Mouse (Mus musculus) liver, embryonic 14.5 days (tissue): Measurements from ENCODE around the gene Ifngr2. TPM values are rescaled to one million over a fixed set of nuclear protein-coding genes. Genes with fewer than 3 reads are reported as not detected.
A peak's percentile ranks its signal among the peaks of the same experiment; 100 is the strongest.

Source experiments
- ATAC-seq: fragments of 200-750 bp; cut with Nextera tagmentation; 2 replicates; pipeline ENCODE4 v1.8.0; 2017; ENCODE audit warnings: moderate number of reproducible peaks, mild to moderate bottlenecking, moderate library complexity; ENCODE audit not compliant: insufficient read depth
- DNase-seq, 3 experiments: peaks; one replicate each; pipeline ENCODE4 v3.0.0-alpha.2; 2012 to 2013; ENCODE audit warnings: low read depth in 3 of 3, low spot score in 3 of 3
- H3K27ac ChIP-seq: fragments of 300-500 bp; sonication (generic); 2 replicates; pipeline ENCODE4 v1.5.1; 2014; ENCODE audit warnings: moderate library complexity, mild to moderate bottlenecking, control low read depth, inconsistent platforms
- H3K27me3 ChIP-seq: fragments of 300-500 bp; sonication (generic); 2 replicates; pipeline ENCODE4 v1.6.1; 2014; ENCODE audit warnings: mild to moderate bottlenecking, low read length, moderate library complexity; ENCODE audit not compliant: control insufficient read depth, insufficient read depth
- H3K36me3 ChIP-seq: fragments of 300-500 bp; sonication (generic); replicated peaks from 2 replicates; pipeline ENCODE4 v1.6.1; 2014; ENCODE audit warnings: low read depth; ENCODE audit not compliant: control insufficient read depth, insufficient read depth
- H3K4me1 ChIP-seq, 2 experiments: fragments of 200-500 bp in 1 of 2; fragments of 300-500 bp in 1 of 2; sonication (generic) in 1 of 2; replicated peaks; 2 replicates each; pipeline ENCODE4 v1.6.1; 2012 to 2014; ENCODE audit warnings: antibody characterized with exemption in 1 of 2, inconsistent platforms in 1 of 2, low read length in 1 of 2; ENCODE audit not compliant: control insufficient read depth in 2 of 2, insufficient read depth in 2 of 2
- H3K4me2 ChIP-seq: fragments of 300-500 bp; sonication (generic); 2 replicates; pipeline ENCODE4 v1.6.1; 2014; ENCODE audit warnings: low read depth, mild to moderate bottlenecking, control low read depth, moderate library complexity
- H3K4me3 ChIP-seq, 2 experiments: fragments of 200-500 bp in 1 of 2; fragments of 300-500 bp in 1 of 2; sonication (generic) in 1 of 2; 2 replicates each; pipeline ENCODE4 v1.5.1; 2012 to 2014; ENCODE audit warnings: low read depth in 2 of 2, low read length in 2 of 2, mild to moderate bottlenecking in 2 of 2, control low read depth in 1 of 2, inconsistent platforms in 1 of 2, moderate library complexity in 1 of 2; ENCODE audit not compliant: insufficient read depth in 1 of 2
- H3K9ac ChIP-seq: fragments of 300-500 bp; sonication (generic); replicated peaks from 2 replicates; pipeline ENCODE4 v1.6.1; 2014; ENCODE audit warnings: mild to moderate bottlenecking, control low read depth, moderate library complexity
- H3K9me3 ChIP-seq: fragments of 300-500 bp; sonication (generic); 2 replicates; pipeline ENCODE4 v1.6.1; 2016; ENCODE audit warnings: low read length, mixed read lengths; ENCODE audit not compliant: control insufficient read depth
- CTCF ChIP-seq: IDR thresholded peaks from 2 replicates; pipeline ENCODE4 v1.5.1; 2016; ENCODE audit warnings: antibody characterized with exemption, low read depth, control low read depth
- EP300 ChIP-seq: IDR thresholded peaks from 2 replicates; pipeline ENCODE4 v1.6.1; 2016; ENCODE audit warnings: antibody characterized with exemption, low read depth
- WGBS: fragments of 180-500 bp; shearing (Covaris S2); extraction: QIAGEN DNeasy Blood & Tissue Kit; methylation state at CpG from one replicate; pipeline ENCODE4 v1.1.7; 2014; ENCODE audit not compliant: insufficient replicate concordance; 5-methylcytosine and 5-hydroxymethylcytosine counted together
- polyA plus RNA-seq, 2 experiments: library from polyadenylated mRNA; depleted of rRNA in 1 of 2; stranded (reverse) in 1 of 2; unstranded in 1 of 2; fragments of >200 nt; fragmentation: Nextera tagmentation in 1 of 2; extraction: Ambion mirVana in 1 of 2; gene quantifications; 2 replicates each; pipeline versions ENCODE4 v1.2.1 to v1.2.3; 2012 to 2014

The Ifngr2 gene
- polyA plus RNA-seq, 2 experiments: 4.9 to 13.1 TPM

DNA sequence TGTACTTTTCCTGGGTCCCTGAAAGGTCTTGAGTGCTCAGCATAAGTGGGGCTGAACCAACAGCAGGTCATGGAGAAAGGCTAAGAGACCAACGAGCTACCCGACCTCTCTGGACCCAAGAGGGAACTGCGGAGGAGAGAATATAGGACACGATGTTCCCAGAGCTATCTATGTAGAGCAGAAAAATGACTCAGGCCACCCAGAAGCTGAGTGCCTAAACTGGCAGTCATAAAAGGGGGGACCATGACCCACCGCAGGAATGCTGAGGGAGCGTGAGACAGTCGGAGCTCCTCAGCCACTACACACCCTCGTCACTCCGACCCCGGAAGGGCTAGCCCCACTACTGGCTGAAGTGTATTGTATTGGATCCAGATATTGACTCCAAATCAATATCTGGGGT lies 22.1 kb downstream of the Ifngr2 start:
- no peaks in the 10 kb centered on the region for H3K36me3 ChIP-seq
- H3K4me2 ChIP-seq: no peak overlapping the region
- H3K27me3 ChIP-seq: no peaks in the 10 kb centered on the region
- no peak overlapping the region for H3K4me3 ChIP-seq
- no peak overlapping the region for H3K27ac ChIP-seq
- no peak for TF ChIP-seq CTCF
- no peak for TF ChIP-seq EP300
- H3K9ac ChIP-seq: no peak overlapping the region
- H3K9me3 ChIP-seq: no peaks in the 10 kb centered on the region
- no peak for ATAC-seq
- 79% methylated on average over 10 of the region's 10 CpGs for WGBS
- peaks cover 13 to 17% of the 10 kb centered on the region in 2 experiments for H3K4me1 ChIP-seq
- DNase-seq: no peak

GRCm38 (mm10) chr16:91571105-91571504 lies 24.2 kb downstream of the Ifngr2 start:
- Histone ChIP-seq H3K9ac (no peak overlapping the region), H3K36me3 (no peaks in the 10 kb centered on the region), H3K4me2 (no peak overlapping the region), H3K4me1 (peaks cover 0 to 2% of the 10 kb centered on the region in 2 experiments; a peak in 1 of 4 replicates), H3K9me3 (no peaks in the 10 kb centered on the region), H3K27me3 (no peaks in the 10 kb centered on the region), H3K27ac (no peak overlapping the region), H3K4me3 (no peak overlapping the region)
- TF ChIP-seq CTCF (no peak), EP300 (no peak)
- DNase-seq: no peak
- ATAC-seq: no peak
- WGBS: 19% methylated on average over 3 of the region's 3 CpGs

- TF ChIP-seq CTCF: no peak
- TF ChIP-seq EP300: no peak
- H3K9me3 ChIP-seq: no peaks in the 10 kb centered on the region
- H3K4me1 ChIP-seq: no peaks in the 10 kb centered on the region; a peak in 1 of 4 replicates
- H3K9ac ChIP-seq: no peak overlapping the region
- H3K4me2 ChIP-seq: no peak overlapping the region
- ATAC-seq: no peak
- no peak overlapping the region for H3K4me3 ChIP-seq
- H3K27me3 ChIP-seq: no peaks in the 10 kb centered on the region
- H3K36me3 ChIP-seq: no peaks in the 10 kb centered on the region
- H3K27ac ChIP-seq: no peak overlapping the region
- 79% methylated on average over 13 of the region's 13 CpGs for WGBS
- DNase-seq: no peak
These were observed 28.3 kb downstream of the Ifngr2 start for GRCm38 (mm10) chr16:91575151-91575550.

- Histone ChIP-seq H3K9me3 (no peaks in the 10 kb centered on the region), H3K4me3 (no peak overlapping the region), H3K4me1 (no peaks in the 10 kb centered on the region), H3K36me3 (no peaks in the 10 kb centered on the region), H3K27me3 (no peaks in the 10 kb centered on the region), H3K27ac (no peak overlapping the region), H3K9ac (no peak overlapping the region), H3K4me2 (no peak overlapping the region)
- no peak for DNase-seq
- no peak for ATAC-seq
- no peak for TF ChIP-seq EP300
- no peak for TF ChIP-seq CTCF
- 75% methylated on average over 14 of the region's 14 CpGs for WGBS
These were observed 32.3 kb downstream of the Ifngr2 start for GRCm38 (mm10) chr16:91578980-91579720.

GRCm38 (mm10) chr16:91582307-91582706 lies 35.4 kb downstream of the Ifngr2 start:
- TF ChIP-seq CTCF (peak; percentile 80), EP300 (no peak)
- H3K9ac ChIP-seq: no peak overlapping the region
- 45% methylated on average over 2 of the region's 2 CpGs for WGBS
- H3K36me3 ChIP-seq: no peaks in the 10 kb centered on the region
- no peaks in the 10 kb centered on the region for H3K9me3 ChIP-seq
- DNase-seq (peak in 2 of 3 experiments; percentile 24 to 46), ATAC-seq (no peak)
- H3K4me3 ChIP-seq: no peak overlapping the region
- no peaks in the 10 kb centered on the region for H3K4me1 ChIP-seq
- H3K27ac ChIP-seq: no peak overlapping the region
- no peaks in the 10 kb centered on the region for H3K27me3 ChIP-seq
- no peak overlapping the region for H3K4me2 ChIP-seq
